Mouse (Mus musculus) lung, adult 2 months (tissue): ENCODE measurements around the gene Ddr2.

ENCODE experiments used
- CTCF ChIP-seq: fragments of 200-500 bp; IDR thresholded peaks from 2 replicates; pipeline ENCODE4 v1.5.1; 2011; ENCODE audit warnings: mild to moderate bottlenecking, low read length, control low read depth; ENCODE audit not compliant: insufficient read depth
- POLR2A ChIP-seq: fragments of 200-500 bp; IDR thresholded peaks from 2 replicates; pipeline ENCODE4 v1.6.1; 2011; ENCODE audit warnings: low read depth, mild to moderate bottlenecking, control low read depth, low read length, borderline replicate concordance; ENCODE audit errors: extremely low read depth

DNA sequence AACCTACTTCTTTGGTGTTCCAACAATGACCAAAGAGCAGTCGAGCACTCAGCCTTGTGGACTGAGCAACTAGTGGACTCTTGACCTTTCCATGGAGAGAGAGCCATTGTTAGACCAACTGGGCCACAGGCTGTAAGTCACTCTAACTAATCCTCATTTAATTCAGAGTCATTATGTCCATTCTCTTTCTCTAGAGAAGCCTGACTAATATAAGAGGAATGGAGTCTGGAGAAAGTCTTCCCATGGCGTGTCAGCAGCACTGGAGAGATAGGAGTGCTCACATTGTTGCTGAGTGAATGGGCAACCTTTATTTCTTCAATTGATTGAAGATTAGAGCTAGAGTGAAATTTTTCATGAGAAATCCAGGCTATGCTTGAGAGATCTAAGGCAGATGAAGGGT, 14.1 kb upstream of the Ddr2 start:
- TF ChIP-seq CTCF, result no peak
- TF ChIP-seq POLR2A, result no peak
